Comparison of ENCODE assay signal across 8 mouse cellular contexts in genomic region chr7:114117444-114117905, GRCm38 (mm10). TPM values are rescaled to one million over a fixed set of nuclear protein-coding genes. Genes with fewer than 3 reads are reported as not detected.
DNase-seq lines count a peak whose midpoint lies in the region; ATAC-seq lines count a peak whose summit lies in the region.

Gene Rras2 (minus strand): TSS chr7:114117781.

- WGBS in intestine, embryonic 15.5 days, result under 1% methylated on average over 55 of the region's 55 CpGs

- peak within 1 kb of the TSS; percentile 84 for H3K4me2 ChIP-seq in intestine, embryonic 15.5 days (replicated peaks)

- peak; percentile 98 for ATAC-seq in intestine, embryonic 15.5 days

- peak within 1 kb of the TSS; percentile 91 for H3K4me3 ChIP-seq in intestine, embryonic 15.5 days (replicated peaks)

- H3K27ac ChIP-seq in intestine, embryonic 15.5 days, result peak within 1 kb of the TSS; percentile 98

- no peaks in the 10 kb centered on the region for H3K36me3 ChIP-seq in intestine, embryonic 15.5 days

- no peaks in the 10 kb centered on the region for H3K9me3 ChIP-seq in intestine, embryonic 15.5 days

- peak within 1 kb of the TSS; percentile 83 for H3K9ac ChIP-seq in intestine, embryonic 15.5 days

- intact Hi-C loops in left cerebral cortex, postnatal 14 days (cut with DNase I), result loop anchor here (2.0 to 10.0 kb wide), 3 partner anchors 15 to 85 kb away; no protein-coding TSS in a partner anchor

- H3K4me1 ChIP-seq in intestine, embryonic 15.5 days (replicated peaks), result peaks cover 10% of the 10 kb centered on the region; the same call in 1 of the 2 replicates

- H3K27me3 ChIP-seq in intestine, embryonic 15.5 days (replicated peaks), result no peaks in the 10 kb centered on the region

- peak; percentile 75 for DNase-seq in adipocyte (ENCODE audit: low spot score)
- peak; percentile 94 for DNase-seq in embryo, embryonic 10.5 days (ENCODE audit: low spot score)
- DNase-seq in gastrocnemius, postnatal 4 days (ENCODE audit: low spot score in 2 of 2), result peak; percentile 74 to 84
- peak; percentile 82 to 85 for DNase-seq in left cerebral cortex, postnatal 14 days (ENCODE audit: low spot score in 2 of 2)
- DNase-seq in mesoderm, embryonic 11.5 days (ENCODE audit: low read depth, low spot score), result peak; percentile 95
- DNase-seq in right cerebral cortex, postnatal 36 days (ENCODE audit: low spot score in 2 of 2), result peak; percentile 77 to 78
- DNase-seq in urinary bladder, postnatal 4 days (ENCODE audit: low spot score in 2 of 2), result peak; percentile 83 to 89

RNA-seq across cellular contexts. Expression of gene Rras2, which starts in this region (rescaled TPM):
- total RNA-seq in gastrocnemius, postnatal 4 days (2021), result 10 to 100 TPM; 35.9 to 36.5 TPM
- 26.6 and 26.8 TPM in 2 replicates for polyA plus RNA-seq in intestine, embryonic 15.5 days (2015; fragmentation: Nextera tagmentation; extraction: Ambion mirVana)
- total RNA-seq in left cerebral cortex, postnatal 14 days (2021), result 10 to 100 TPM; 43.2 to 47.3 TPM

Comparison
In these comparisons a context has a peak if more than half of its experiments do, and no peak if none do; other contexts are left out.
1. Peak in every context shown above with its lines: DNase-seq, ATAC-seq, H3K4me3 ChIP-seq and H3K27ac ChIP-seq.